Mouse (Mus musculus): ENCODE results near the gene Nptx1. TPM values are rescaled to one million over a fixed set of nuclear protein-coding genes. Genes with fewer than 3 reads are reported as not detected.
A peak's percentile ranks its signal among the peaks of the same experiment; 100 is the strongest.

Nptx1 gene
- polyA plus RNA-seq, 1 experiment, result 0.49 TPM

DNA sequence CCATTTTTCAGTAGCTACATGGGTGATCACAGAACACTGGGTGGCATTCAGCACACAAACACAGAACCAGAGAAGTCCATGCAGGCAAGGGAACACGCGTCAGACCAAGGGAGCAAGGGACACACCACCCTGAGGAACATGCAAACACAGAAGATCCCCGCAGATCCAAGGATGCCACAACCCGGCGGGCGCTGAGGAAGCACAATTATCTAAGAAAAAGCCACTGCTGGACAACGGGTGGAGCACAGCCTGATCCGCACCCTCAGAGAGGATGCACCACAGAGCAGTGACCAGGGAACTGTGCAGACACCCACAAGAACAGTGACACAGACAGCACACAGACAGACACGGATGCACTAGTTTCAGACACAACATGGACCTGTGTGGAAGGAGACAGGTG lies 7.0 kb downstream of the Nptx1 start:
- Histone ChIP-seq H3K27me3 (ENCODE audit: control insufficient read depth, insufficient read depth, low read length) (peaks cover 22% of the 10 kb centered on the region), H3K36me3 (ENCODE audit: control insufficient read depth, insufficient read depth, low read length) (no peaks in the 10 kb centered on the region), H3K27ac (ENCODE audit: insufficient read depth, low read depth, low read length) (no peak overlapping the region), H3K4me1 (ENCODE audit: control insufficient read depth, insufficient read depth, insufficient read length, low read length) (no peaks in the 10 kb centered on the region), H3K4me3 (ENCODE audit: low read depth, low read length) (no peak overlapping the region)
- WGBS, result 71% methylated on average over 9 of the region's 9 CpGs
- TF ChIP-seq POLR2A (IDR thresholded peaks at IDR 0.05; ENCODE audit: low read depth, low read length) (no peak), CTCF (IDR thresholded peaks at IDR 0.05; ENCODE audit: extremely low read depth, insufficient read length, insufficient replicate concordance, low read depth, low read length) (no peak)

GRCm38 (mm10) chr11:119539944-119540343 lies 7.6 kb downstream of the Nptx1 start:
- no peak overlapping the region for H3K4me3 ChIP-seq (ENCODE audit: low read depth, low read length)
- H3K36me3 ChIP-seq (ENCODE audit: control insufficient read depth, insufficient read depth, low read length), result no peaks in the 10 kb centered on the region
- no peaks in the 10 kb centered on the region for H3K4me1 ChIP-seq (ENCODE audit: control insufficient read depth, insufficient read depth, insufficient read length, low read length)
- no peak overlapping the region for H3K27ac ChIP-seq (ENCODE audit: insufficient read depth, low read depth, low read length)
- WGBS, result 33% methylated on average over 14 of the region's 14 CpGs
- peaks cover 16% of the 10 kb centered on the region for H3K27me3 ChIP-seq (ENCODE audit: control insufficient read depth, insufficient read depth, low read length)
- TF ChIP-seq CTCF (IDR thresholded peaks at IDR 0.05; ENCODE audit: extremely low read depth, insufficient read length, insufficient replicate concordance, low read depth, low read length) (no peak), POLR2A (IDR thresholded peaks at IDR 0.05; ENCODE audit: low read depth, low read length) (no peak)

DNA sequence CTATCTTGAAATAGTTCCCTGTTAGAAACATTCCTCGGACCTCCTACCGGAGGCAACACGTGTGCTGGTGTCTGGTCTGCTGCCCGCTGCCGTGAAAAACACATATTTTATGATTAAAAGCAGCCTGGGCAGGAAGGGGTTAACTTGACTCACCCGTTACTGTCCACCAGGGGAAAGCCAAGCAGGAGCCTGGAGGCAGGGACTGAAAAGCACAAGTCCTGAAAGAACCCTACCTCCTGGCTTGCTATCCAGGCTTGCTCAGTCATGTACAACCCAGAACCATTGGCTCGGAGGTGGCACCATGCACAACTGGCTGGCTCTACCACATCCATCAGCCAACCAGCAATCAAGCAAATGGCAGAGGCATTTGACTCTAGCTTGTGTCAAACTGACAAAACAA lies 13.8 kb downstream of the Nptx1 start:
- H3K4me1 ChIP-seq (ENCODE audit: control insufficient read depth, insufficient read depth, insufficient read length, low read length), result no peaks in the 10 kb centered on the region
- H3K4me3 ChIP-seq (ENCODE audit: low read depth, low read length), result no peak overlapping the region
- H3K27me3 ChIP-seq (ENCODE audit: control insufficient read depth, insufficient read depth, low read length), result no peaks in the 10 kb centered on the region; the same call in 1 of the 2 replicates
- no peaks in the 10 kb centered on the region for H3K36me3 ChIP-seq (ENCODE audit: control insufficient read depth, insufficient read depth, low read length)
- no peak overlapping the region for H3K27ac ChIP-seq (ENCODE audit: insufficient read depth, low read depth, low read length)
- WGBS, result 62% methylated on average over 7 of the region's 7 CpGs
- no peak for TF ChIP-seq POLR2A (IDR thresholded peaks at IDR 0.05; ENCODE audit: low read depth, low read length)
- no peak for TF ChIP-seq CTCF (IDR thresholded peaks at IDR 0.05; ENCODE audit: extremely low read depth, insufficient read length, insufficient replicate concordance, low read depth, low read length)

DNA sequence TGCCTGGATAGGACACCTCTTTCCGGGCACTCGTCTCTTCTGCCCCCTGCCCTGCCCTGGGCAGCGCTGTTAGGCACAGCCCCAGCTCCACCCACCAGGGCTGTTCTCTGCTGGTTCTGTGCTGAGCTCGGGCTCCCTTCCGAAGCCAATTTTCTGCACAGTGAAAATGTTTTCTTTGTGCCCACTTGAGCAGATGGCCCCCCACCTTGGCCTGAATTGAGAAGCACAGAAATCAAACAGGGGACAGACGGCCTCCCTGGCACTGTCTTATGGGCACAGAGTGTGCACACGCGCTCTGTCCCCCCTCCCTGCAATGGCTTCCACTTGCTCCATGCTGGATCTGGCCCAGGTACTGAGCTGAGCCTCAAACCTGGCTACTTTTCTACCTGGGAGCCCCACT lies 15.1 kb downstream of the Nptx1 start:
- H3K4me3 ChIP-seq (ENCODE audit: low read depth, low read length), result no peak overlapping the region
- no peaks in the 10 kb centered on the region; the same call in 1 of the 2 replicates for H3K27me3 ChIP-seq (ENCODE audit: control insufficient read depth, insufficient read depth, low read length)
- no peak for TF ChIP-seq CTCF (IDR thresholded peaks at IDR 0.05; ENCODE audit: extremely low read depth, insufficient read length, insufficient replicate concordance, low read depth, low read length)
- no peaks in the 10 kb centered on the region for H3K4me1 ChIP-seq (ENCODE audit: control insufficient read depth, insufficient read depth, insufficient read length, low read length)
- 71% methylated on average over 8 of the region's 8 CpGs for WGBS
- H3K36me3 ChIP-seq (ENCODE audit: control insufficient read depth, insufficient read depth, low read length), result no peaks in the 10 kb centered on the region
- H3K27ac ChIP-seq (ENCODE audit: insufficient read depth, low read depth, low read length), result no peak overlapping the region

DNA sequence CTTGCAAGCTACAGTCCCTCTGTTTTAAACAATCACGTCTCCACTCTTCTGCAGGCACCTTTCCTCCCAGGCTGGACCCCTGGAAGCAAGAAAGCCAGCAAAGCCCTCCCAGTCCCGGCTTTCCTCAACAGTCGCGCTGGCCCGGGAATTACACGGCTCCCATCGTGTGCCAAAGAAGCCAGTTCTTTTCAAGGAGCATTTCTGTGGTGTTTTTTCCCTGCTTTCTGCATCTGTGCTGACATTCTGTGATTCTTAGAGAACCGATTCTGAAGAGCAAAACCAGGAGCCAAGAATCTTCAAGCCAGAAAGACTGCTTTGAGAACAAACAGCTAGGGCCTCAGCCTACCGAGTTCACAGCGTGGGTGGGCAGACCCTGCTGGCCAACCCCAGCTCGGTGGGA lies 18.6 kb downstream of the Nptx1 start:
- Histone ChIP-seq H3K4me1 (ENCODE audit: control insufficient read depth, insufficient read depth, insufficient read length, low read length) (peaks cover 5% of the 10 kb centered on the region), H3K4me3 (ENCODE audit: low read depth, low read length) (no peak overlapping the region), H3K36me3 (ENCODE audit: control insufficient read depth, insufficient read depth, low read length) (no peaks in the 10 kb centered on the region), H3K27me3 (ENCODE audit: control insufficient read depth, insufficient read depth, low read length) (no peaks in the 10 kb centered on the region), H3K27ac (ENCODE audit: insufficient read depth, low read depth, low read length) (no peak overlapping the region)
- TF ChIP-seq POLR2A (IDR thresholded peaks at IDR 0.05; ENCODE audit: low read depth, low read length) (no peak), CTCF (IDR thresholded peaks at IDR 0.05; ENCODE audit: extremely low read depth, insufficient read length, insufficient replicate concordance, low read depth, low read length) (no peak)
- WGBS, result 59% methylated on average over 11 of the region's 11 CpGs

- 71% methylated on average over 14 of the region's 14 CpGs for WGBS
- H3K4me1 ChIP-seq (ENCODE audit: control insufficient read depth, insufficient read depth, insufficient read length, low read length), result peaks cover 5% of the 10 kb centered on the region
- no peak overlapping the region for H3K4me3 ChIP-seq (ENCODE audit: low read depth, low read length)
- no peak for TF ChIP-seq CTCF (IDR thresholded peaks at IDR 0.05; ENCODE audit: extremely low read depth, insufficient read length, insufficient replicate concordance, low read depth, low read length)
- no peak for TF ChIP-seq POLR2A (IDR thresholded peaks at IDR 0.05; ENCODE audit: low read depth, low read length)
- no peak overlapping the region for H3K27ac ChIP-seq (ENCODE audit: insufficient read depth, low read depth, low read length)
- H3K36me3 ChIP-seq (ENCODE audit: control insufficient read depth, insufficient read depth, low read length), result no peaks in the 10 kb centered on the region
- no peaks in the 10 kb centered on the region for H3K27me3 ChIP-seq (ENCODE audit: control insufficient read depth, insufficient read depth, low read length)
Measured at GRCm38 (mm10) chr11:119526068-119526966, 21.2 kb downstream of the Nptx1 start.

DNA sequence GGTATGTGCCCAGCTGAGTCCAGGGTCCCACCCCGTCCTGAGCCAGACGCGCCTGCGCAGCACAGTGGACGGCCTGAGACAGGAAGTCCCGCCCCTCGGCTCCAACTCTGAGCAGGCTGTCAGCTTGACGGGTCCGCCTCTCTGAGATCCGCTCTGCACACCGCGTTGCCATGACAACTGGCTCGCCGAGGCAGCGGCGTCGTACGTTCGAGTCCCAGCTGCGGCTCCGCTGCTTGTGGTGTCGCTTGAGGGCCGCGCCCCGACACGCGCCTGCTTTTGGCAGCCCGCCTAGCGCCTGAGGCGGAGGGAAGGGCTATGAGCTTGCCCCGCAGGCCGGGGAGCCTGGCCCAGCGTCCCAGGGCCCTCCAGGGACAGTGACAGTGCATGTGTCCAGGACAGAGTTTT lies 23.0 kb downstream of the Nptx1 start:
- TF ChIP-seq POLR2A (IDR thresholded peaks at IDR 0.05; ENCODE audit: low read depth, low read length), result no peak; the same call in 1 of the 2 replicates
- TF ChIP-seq CTCF (IDR thresholded peaks at IDR 0.05; ENCODE audit: extremely low read depth, insufficient read length, insufficient replicate concordance, low read depth, low read length), result no peak
- Histone ChIP-seq H3K4me3 (ENCODE audit: low read depth, low read length) (peak overlapping the region; percentile 60), H3K27ac (ENCODE audit: insufficient read depth, low read depth, low read length) (no peak overlapping the region), H3K27me3 (ENCODE audit: control insufficient read depth, insufficient read depth, low read length) (no peaks in the 10 kb centered on the region), H3K4me1 (ENCODE audit: control insufficient read depth, insufficient read depth, insufficient read length, low read length) (peaks cover 11% of the 10 kb centered on the region), H3K36me3 (ENCODE audit: control insufficient read depth, insufficient read depth, low read length) (no peaks in the 10 kb centered on the region)
- under 1% methylated on average over 33 of the region's 33 CpGs for WGBS
